19 mouse cellular contexts compared by ENCODE assay signal in genomic region chr7:64779501-64779900, GRCm38 (mm10).
DNase-seq lines count a peak whose midpoint lies in the region; ATAC-seq lines count a peak whose summit lies in the region.
"Had no signal": no experiment of that assay in that cellular context is flagged by ENCODE, and none has a peak within 500 bp of the region (broad histone marks: within the 10 kb centered on the region; RNA-seq: fewer than 3 reads in every experiment).

No protein-coding gene starts in this region.

- no peak for ATAC-seq in neural tube, embryonic 15.5 days (ENCODE audit: low FRiP score)
- ATAC-seq in megakaryocyte, adult 5-6 weeks (ENCODE audit: poor library complexity, severe bottlenecking), result no peak
- ATAC-seq: forebrain, embryonic 14.5 days had no signal

- H3K27me3 ChIP-seq in neural tube, embryonic 15.5 days (replicated peaks), result no peaks in the 10 kb centered on the region
- H3K27me3 ChIP-seq: midbrain, embryonic 12.5 days had no signal

- 82% methylated on average over 4 of the region's 4 CpGs for WGBS in neural tube, embryonic 15.5 days

- H3K4me2 ChIP-seq in neural tube, embryonic 15.5 days, result no peak overlapping the region
- H3K4me2 ChIP-seq: hindbrain, embryonic 14.5 days; midbrain, embryonic 12.5 days had no signal

- H3K4me3 ChIP-seq in neural tube, embryonic 15.5 days (replicated peaks), result no peak overlapping the region
- H3K4me3 ChIP-seq: heart, adult 2 months; midbrain, embryonic 12.5 days had no signal

- peaks cover 23% of the 10 kb centered on the region for H3K4me1 ChIP-seq in neural tube, embryonic 15.5 days

- no peaks in the 10 kb centered on the region; the same call in 1 of the 2 replicates for H3K36me3 ChIP-seq in neural tube, embryonic 15.5 days
- H3K36me3 ChIP-seq: midbrain, embryonic 12.5 days had no signal

- H3K9me3 ChIP-seq in neural tube, embryonic 15.5 days (replicated peaks), result no peaks in the 10 kb centered on the region
- H3K9me3 ChIP-seq: midbrain, embryonic 12.5 days had no signal

- 0 out of 2 replicates have a peak overlapping the region, but pooled peaks have one; percentile 18 for H3K27ac ChIP-seq in neural tube, embryonic 15.5 days (replicated peaks)
- H3K27ac ChIP-seq: heart, adult 2 months; hindbrain, embryonic 14.5 days; midbrain, embryonic 12.5 days had no signal

- peak; percentile 36 to 70 for DNase-seq in adrenal gland, adult (ENCODE audit: inconsistent age in 2 of 2, low spot score in 1 of 2)
- no peak for DNase-seq in adrenal gland, adult 8-10 months
- DNase-seq in neural tube, embryonic 10.5 days (ENCODE audit: extremely low spot score, low spot score), result no peak
- DNase-seq in left cerebral cortex, adult 9 months (ENCODE audit: low spot score in 2 of 2), result peak; percentile 62 to 86
- DNase-seq in telencephalon, adult 2 months (ENCODE audit: low read depth, low spot score), result peak; percentile 90
- DNase-seq in kidney, postnatal 14 days, result no peak
- DNase-seq: cerebellum, adult 18-20 months; embryo, embryonic 11 days; gastrocnemius, postnatal 10 days; heart, adult 2 months; kidney, adult 11 months; kidney, postnatal 4 days; lung, postnatal 14 days; thymus, postnatal 36 days had no signal

- H3K9ac ChIP-seq in neural tube, embryonic 15.5 days (replicated peaks), result no peak overlapping the region
- H3K9ac ChIP-seq: hindbrain, embryonic 14.5 days; midbrain, embryonic 12.5 days had no signal

Comparison
In these comparisons a context has a peak if more than half of its experiments do, and no peak if none do; other contexts are left out.
1. DNase-seq: peak in adrenal gland, adult (2 of 2), left cerebral cortex, adult 9 months (2 of 2) and telencephalon, adult 2 months (single experiment); none in adrenal gland, adult 8-10 months (single experiment), neural tube, embryonic 10.5 days (single experiment) and kidney, postnatal 14 days (single experiment).